Mouse (Mus musculus): ENCODE measurements at regions not wholly inside any gene's neighbourhood (a gene's known extent, or its start where the extent isn't known, plus 50 kb on each side); places are given as distances from the start of the nearest gene placed in this dataset.

GRCm38 (mm10) chr1:21132340-21132739, 53.3 kb upstream of the Tram2 start:
- no peak for DNase-seq (ENCODE audit: low read depth, low spot score)

- DNase-seq (ENCODE audit: low read depth, low spot score) = no peak
Measured at GRCm38 (mm10) chr1:21146961-21147360, 67.9 kb upstream of the Tram2 start.

GRCm38 (mm10) chr1:21161742-21162141, 56.6 kb upstream of the Tmem14a start:
- peak; percentile 35 for DNase-seq (ENCODE audit: low read depth, low spot score)

- DNase-seq (ENCODE audit: low read depth, low spot score) = no peak
Measured at GRCm38 (mm10) chr1:21166287-21166733, 52.1 kb upstream of the Tmem14a start.

- no peak for DNase-seq (ENCODE audit: low read depth, low spot score)
Measured at GRCm38 (mm10) chr1:21166762-21167161, 51.6 kb upstream of the Tmem14a start.
